Mouse (Mus musculus) hindbrain, embryonic 15.5 days (tissue): ENCODE measurements around the gene Blmh. TPM values are rescaled to one million over a fixed set of nuclear protein-coding genes. Genes with fewer than 3 reads are reported as not detected.
"Not testable (repeated sequence)": the region's sequence is repeated elsewhere in the genome, so short reads cannot be mapped to it uniquely, and the experiment has no call there.

Source experiments
- ATAC-seq: fragments of 200-750 bp; cut with Nextera tagmentation; 2 replicates; pipeline ENCODE4 v1.8.0; 2017; ENCODE audit warnings: low read depth, moderate number of reproducible peaks, moderate TSS enrichment; ENCODE audit not compliant: low FRiP score
- H3K27ac ChIP-seq: fragments of 300-500 bp; sonication (generic); replicated peaks from 2 replicates; pipeline ENCODE4 v1.5.1; 2015; ENCODE audit warnings: mild to moderate bottlenecking, inconsistent platforms
- H3K27me3 ChIP-seq: fragments of 300-500 bp; sonication (generic); 2 replicates; pipeline ENCODE4 v1.6.1; 2015; ENCODE audit warnings: control low read depth, inconsistent platforms
- H3K36me3 ChIP-seq: fragments of 300-500 bp; sonication (generic); 2 replicates; pipeline ENCODE4 v1.6.1; 2015; ENCODE audit warnings: control low read depth, inconsistent platforms
- H3K4me1 ChIP-seq: fragments of 300-500 bp; sonication (generic); replicated peaks from 2 replicates; pipeline ENCODE4 v1.6.1; 2015; ENCODE audit warnings: control low read depth, inconsistent platforms
- H3K4me2 ChIP-seq: fragments of 300-500 bp; sonication (generic); 2 replicates; pipeline ENCODE4 v1.6.1; 2015; ENCODE audit warnings: moderate library complexity, mild to moderate bottlenecking, inconsistent platforms
- H3K4me3 ChIP-seq: fragments of 300-500 bp; sonication (generic); 2 replicates; pipeline ENCODE4 v1.5.1; 2015; ENCODE audit warnings: mild to moderate bottlenecking, inconsistent platforms
- H3K9ac ChIP-seq: fragments of 300-500 bp; sonication (generic); 2 replicates; pipeline ENCODE4 v1.6.1; 2015; ENCODE audit warnings: inconsistent platforms
- H3K9me3 ChIP-seq: fragments of 300-500 bp; sonication (generic); 2 replicates; pipeline ENCODE4 v1.6.1; 2016; ENCODE audit warnings: control low read depth, inconsistent platforms
- WGBS: fragments of 180-500 bp; shearing (Covaris S2); methylation state at CpG from one replicate; pipeline ENCODE4 v1.1.7; 2015; 5-methylcytosine and 5-hydroxymethylcytosine counted together
- polyA plus RNA-seq: library from polyadenylated mRNA; unstranded; fragments of >200 nt; fragmentation: Nextera tagmentation; extraction: Ambion mirVana; gene quantifications from 2 replicates; pipeline ENCODE4 v1.2.1, GENCODE M21; 2015

Gene Blmh
- polyA plus RNA-seq, 1 experiment from 2014 or later, result 131 TPM

- WGBS, result 93% methylated on average over 8 of the region's 8 CpGs
- ATAC-seq, H3K4me2 ChIP-seq, H3K27me3 ChIP-seq, H3K9ac ChIP-seq, H3K9me3 ChIP-seq, H3K4me3 ChIP-seq, H3K27ac ChIP-seq, H3K4me1 ChIP-seq, H3K36me3 ChIP-seq: not testable (repeated sequence)
These were observed 4.0 kb downstream of the Blmh start for GRCm38 (mm10) chr11:76928586-76928985.

GRCm38 (mm10) chr11:76933209-76933608, 8.6 kb downstream of the Blmh start:
- Histone ChIP-seq H3K27me3 (no peaks in the 10 kb centered on the region), H3K9ac (no peak overlapping the region), H3K9me3 (no peaks in the 10 kb centered on the region), H3K4me2 (no peak overlapping the region), H3K4me1 (no peaks in the 10 kb centered on the region), H3K27ac (no peak overlapping the region), H3K36me3 (no peaks in the 10 kb centered on the region), H3K4me3 (no peak overlapping the region)
- WGBS, result 61% methylated on average over 3 of the region's 3 CpGs
- no peak for ATAC-seq

GRCm38 (mm10) chr11:76936578-76936977, 12.0 kb downstream of the Blmh start:
- Histone ChIP-seq H3K4me1 (no peaks in the 10 kb centered on the region), H3K9me3 (no peaks in the 10 kb centered on the region), H3K27me3 (no peaks in the 10 kb centered on the region), H3K36me3 (no peaks in the 10 kb centered on the region), H3K9ac (no peak overlapping the region), H3K27ac (no peak overlapping the region), H3K4me3 (no peak overlapping the region), H3K4me2 (no peak overlapping the region)
- no peak for ATAC-seq
- WGBS, result 83% methylated on average over 5 of the region's 5 CpGs

GRCm38 (mm10) chr11:76944839-76945238, 20.2 kb downstream of the Blmh start:
- Histone ChIP-seq H3K36me3 (0 out of 2 replicates have a peak, but pooled peaks cover 3% of the 10 kb centered on the region), H3K4me2 (peak overlapping the region; percentile 69), H3K9ac (peak overlapping the region; percentile 71), H3K9me3 (no peaks in the 10 kb centered on the region), H3K4me1 (peaks cover 15% of the 10 kb centered on the region), H3K4me3 (peak overlapping the region; percentile 68), H3K27me3 (no peaks in the 10 kb centered on the region), H3K27ac (peak overlapping the region; percentile 78; the same call in 1 of the 2 replicates)
- no peak for ATAC-seq
- 62% methylated on average over 6 of the region's 6 CpGs for WGBS

- no peaks in the 10 kb centered on the region for H3K27me3 ChIP-seq
- H3K27ac ChIP-seq, result peak overlapping the region; percentile 78
- WGBS, result under 1% methylated on average over 58 of the region's 58 CpGs
- ATAC-seq, result peak; percentile 96
- peaks cover 15% of the 10 kb centered on the region for H3K4me1 ChIP-seq
- peak overlapping the region; percentile 71 for H3K9ac ChIP-seq
- H3K9me3 ChIP-seq, result no peaks in the 10 kb centered on the region
- H3K4me3 ChIP-seq, result peak overlapping the region; percentile 68
- H3K4me2 ChIP-seq, result peak overlapping the region; percentile 69
- H3K36me3 ChIP-seq, result 0 out of 2 replicates have a peak, but pooled peaks cover 3% of the 10 kb centered on the region
These were observed 21.0 kb downstream of the Blmh start for GRCm38 (mm10) chr11:76945386-76946202.

- no peak overlapping the region for H3K27ac ChIP-seq
- H3K9me3 ChIP-seq, result no peaks in the 10 kb centered on the region
- ATAC-seq, result no peak
- 3% methylated on average over 8 of the region's 8 CpGs for WGBS
- peak overlapping the region; percentile 69 for H3K4me2 ChIP-seq
- H3K36me3 ChIP-seq, result peaks cover 5% of the 10 kb centered on the region
- no peaks in the 10 kb centered on the region for H3K27me3 ChIP-seq
- peaks cover 15% of the 10 kb centered on the region for H3K4me1 ChIP-seq
- peak overlapping the region; percentile 71 for H3K9ac ChIP-seq
- peak overlapping the region; percentile 68 for H3K4me3 ChIP-seq
These were observed 21.6 kb downstream of the Blmh start for GRCm38 (mm10) chr11:76946203-76946585.

- Histone ChIP-seq H3K4me3 (no peak overlapping the region), H3K9ac (no peak overlapping the region), H3K27ac (no peak overlapping the region), H3K36me3 (peaks cover 61% of the 10 kb centered on the region), H3K9me3 (no peaks in the 10 kb centered on the region), H3K4me1 (no peaks in the 10 kb centered on the region), H3K27me3 (no peaks in the 10 kb centered on the region), H3K4me2 (no peak overlapping the region)
- WGBS, result 97% methylated on average over 2 of the region's 2 CpGs
- no peak for ATAC-seq
These were observed 28.9 kb downstream of the Blmh start for GRCm38 (mm10) chr11:76953536-76953935.

- Histone ChIP-seq H3K4me1 (no peaks in the 10 kb centered on the region), H3K9ac (no peak overlapping the region), H3K36me3 (peaks cover 79% of the 10 kb centered on the region), H3K4me2 (no peak overlapping the region), H3K27me3 (no peaks in the 10 kb centered on the region), H3K27ac (no peak overlapping the region), H3K4me3 (no peak overlapping the region), H3K9me3 (no peaks in the 10 kb centered on the region)
- ATAC-seq, result no peak
- WGBS, result 98% methylated on average over 3 of the region's 3 CpGs
These were observed 41.1 kb downstream of the Blmh start for GRCm38 (mm10) chr11:76965703-76966102.

GRCm38 (mm10) chr11:76970328-76970727, 45.7 kb downstream of the Blmh start:
- 97% methylated on average over 2 of the region's 2 CpGs for WGBS
- Histone ChIP-seq H3K4me1 (no peaks in the 10 kb centered on the region), H3K9me3 (no peaks in the 10 kb centered on the region), H3K4me2 (no peak overlapping the region), H3K4me3 (no peak overlapping the region), H3K36me3 (peaks cover 70% of the 10 kb centered on the region), H3K27me3 (no peaks in the 10 kb centered on the region), H3K27ac (no peak overlapping the region), H3K9ac (no peak overlapping the region)
- no peak for ATAC-seq

- no peak overlapping the region for H3K4me2 ChIP-seq
- H3K9me3 ChIP-seq, result no peaks in the 10 kb centered on the region
- no peak overlapping the region for H3K9ac ChIP-seq
- no peaks in the 10 kb centered on the region for H3K4me1 ChIP-seq
- WGBS, result 88% methylated on average over 7 of the region's 7 CpGs
- no peak for ATAC-seq
- peaks cover 36% of the 10 kb centered on the region for H3K36me3 ChIP-seq
- no peaks in the 10 kb centered on the region for H3K27me3 ChIP-seq
- no peak overlapping the region for H3K27ac ChIP-seq
- H3K4me3 ChIP-seq, result no peak overlapping the region
These were observed 50.2 kb downstream of the Blmh start for GRCm38 (mm10) chr11:76974680-76975319.

- H3K9me3 ChIP-seq, result no peaks in the 10 kb centered on the region
- no peak overlapping the region for H3K9ac ChIP-seq
- no peak for ATAC-seq
- no peak overlapping the region for H3K4me2 ChIP-seq
- no peaks in the 10 kb centered on the region for H3K4me1 ChIP-seq
- no peak overlapping the region for H3K27ac ChIP-seq
- peaks cover 15% of the 10 kb centered on the region for H3K36me3 ChIP-seq
- no peaks in the 10 kb centered on the region for H3K27me3 ChIP-seq
- no peak overlapping the region for H3K4me3 ChIP-seq
- 87% methylated on average over 5 of the region's 5 CpGs for WGBS
These were observed 57.0 kb downstream of the Blmh start for GRCm38 (mm10) chr11:76981570-76982141.

GRCm38 (mm10) chr11:76982415-76982814, 57.8 kb downstream of the Blmh start:
- no peak for ATAC-seq
- H3K9ac ChIP-seq, result no peak overlapping the region
- H3K27ac ChIP-seq, result no peak overlapping the region
- no peaks in the 10 kb centered on the region for H3K4me1 ChIP-seq
- no peak overlapping the region for H3K4me3 ChIP-seq
- H3K4me2 ChIP-seq, result no peak overlapping the region
- no peaks in the 10 kb centered on the region for H3K9me3 ChIP-seq
- WGBS, result 87% methylated on average over 4 of the region's 4 CpGs
- H3K27me3 ChIP-seq, result no peaks in the 10 kb centered on the region
- H3K36me3 ChIP-seq, result peaks cover 19% of the 10 kb centered on the region
